Mouse (Mus musculus): ENCODE measurements around the gene 6030445D17Rik.

DNA sequence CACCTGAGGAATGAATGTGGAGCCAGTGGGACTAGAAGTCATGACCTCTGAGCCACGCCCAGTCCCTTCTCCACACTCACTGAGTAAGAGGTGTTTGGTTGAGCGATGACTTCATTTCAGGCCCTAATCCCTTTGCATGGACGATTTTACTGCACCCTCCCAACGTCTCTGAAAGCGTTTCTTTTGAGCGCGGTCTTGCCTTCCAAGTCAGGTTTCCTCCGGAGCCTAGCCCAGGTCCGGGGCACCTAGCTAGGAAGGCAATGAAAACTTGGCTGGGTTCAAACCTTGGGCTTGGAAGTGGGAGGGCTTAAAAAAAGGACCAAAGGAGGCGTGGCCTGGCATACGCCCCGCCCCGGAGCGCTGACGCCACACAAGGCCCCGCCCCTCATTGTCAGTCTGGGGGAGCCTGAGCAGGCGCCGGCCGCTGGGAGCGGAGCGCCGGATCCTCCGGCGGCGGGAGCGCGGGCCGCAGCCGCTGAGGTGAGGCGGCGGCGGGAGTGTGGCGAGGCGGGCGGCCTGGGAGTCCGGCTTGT lies 7.4 kb downstream of the 6030445D17Rik start, which contains the start of gene Luzp1:
- TF ChIP-seq CTCF (IDR thresholded peaks at IDR 0.05; ENCODE audit: borderline replicate concordance, insufficient read depth, low read depth, low read length) (no peak), POLR2A (IDR thresholded peaks at IDR 0.05; ENCODE audit: borderline replicate concordance, insufficient read depth, low read length) (peak; percentile 79)
